Mouse (Mus musculus): ENCODE results near the gene Taar7f.
"Not testable (repeated sequence)": the region's sequence is repeated elsewhere in the genome, so short reads cannot be mapped to it uniquely, and the experiment has no call there.

The Taar7f gene

DNA sequence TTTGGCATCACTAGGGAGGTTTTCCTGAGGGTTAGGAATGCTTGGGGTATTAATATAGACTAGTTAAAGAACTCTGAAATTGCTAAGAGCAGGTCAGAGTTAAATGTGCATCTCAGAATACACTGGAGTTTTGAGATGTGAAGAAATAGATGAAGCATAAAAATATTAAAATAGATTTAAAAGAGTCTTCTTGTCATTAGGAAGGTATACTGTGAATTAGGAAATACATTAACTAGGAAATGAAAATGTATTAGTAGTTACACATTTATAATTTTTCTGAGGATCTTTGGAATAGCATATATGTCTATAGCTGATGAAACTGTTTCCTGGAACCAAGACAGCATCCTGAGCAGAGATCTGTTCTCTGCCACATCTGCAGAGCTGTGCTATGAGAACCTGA is at the start of gene Taar7f:
TSS of gene Taar7f (plus strand) at position 301 of the 400 bp plus-strand sequence.
- DNase-seq: no peak

DNA sequence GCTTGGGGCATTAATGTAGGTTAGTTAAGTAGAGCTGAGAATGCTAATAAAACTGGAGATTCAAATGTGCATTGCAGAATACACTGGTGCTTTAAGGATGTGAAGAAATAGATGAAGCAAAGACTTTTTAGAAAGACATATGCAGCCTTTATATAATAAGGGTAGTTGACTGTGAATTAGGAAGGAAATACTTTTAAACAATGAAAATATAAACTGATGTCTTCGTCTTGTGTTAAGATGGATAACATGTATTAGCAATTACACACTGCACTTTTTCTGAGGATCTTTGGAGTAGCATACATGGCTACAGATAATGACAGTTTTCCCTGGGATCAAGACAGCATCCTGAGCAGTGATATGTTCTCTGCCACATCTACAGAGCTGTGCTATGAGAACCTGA is 49.7 kb upstream of the Taar7f start, which contains the start of gene Taar7b:
TSS of gene Taar7b (plus strand) at position 301 of the 400 bp plus-strand sequence.
- DNase-seq: no peak

DNA sequence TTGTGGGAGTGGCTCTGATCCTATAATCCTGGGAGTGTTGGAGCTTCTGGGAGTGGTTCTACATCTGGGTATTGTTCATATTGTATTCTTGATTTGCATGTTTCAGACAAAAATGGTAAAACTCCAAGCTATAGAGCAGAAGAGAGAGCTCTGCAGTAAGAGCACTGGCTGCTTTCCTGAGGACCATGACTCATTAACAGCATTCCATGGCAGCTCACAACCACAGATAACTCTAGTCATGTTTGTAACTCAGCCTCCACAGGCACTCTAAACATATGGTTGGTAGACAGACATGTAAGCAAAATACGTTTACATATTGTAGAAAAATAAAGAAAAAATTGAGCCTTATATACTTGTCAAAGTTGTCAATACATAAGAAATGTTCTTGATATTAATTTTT is 42.9 kb upstream of the Taar7f start:
- no peak for DNase-seq

DNA sequence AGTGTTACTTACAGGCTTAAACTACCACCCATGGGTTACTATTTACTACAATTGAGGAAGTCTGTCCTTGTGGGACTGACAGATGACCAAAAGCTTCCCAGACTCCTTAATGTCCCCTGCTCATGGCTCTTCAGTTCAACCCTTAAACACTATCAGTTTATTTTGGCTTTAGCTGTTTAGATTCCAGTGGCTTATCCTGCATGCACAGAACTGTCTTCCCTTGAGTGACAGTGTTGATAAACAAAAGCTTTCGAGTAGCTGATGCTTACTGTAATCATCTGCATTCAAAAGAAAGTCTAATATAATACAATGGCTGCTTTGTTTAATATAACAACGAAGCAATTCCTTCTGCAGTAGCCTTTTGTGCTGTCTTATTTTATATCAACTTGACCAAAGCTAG is 42.3 kb upstream of the Taar7f start:
- no peak for DNase-seq

DNA sequence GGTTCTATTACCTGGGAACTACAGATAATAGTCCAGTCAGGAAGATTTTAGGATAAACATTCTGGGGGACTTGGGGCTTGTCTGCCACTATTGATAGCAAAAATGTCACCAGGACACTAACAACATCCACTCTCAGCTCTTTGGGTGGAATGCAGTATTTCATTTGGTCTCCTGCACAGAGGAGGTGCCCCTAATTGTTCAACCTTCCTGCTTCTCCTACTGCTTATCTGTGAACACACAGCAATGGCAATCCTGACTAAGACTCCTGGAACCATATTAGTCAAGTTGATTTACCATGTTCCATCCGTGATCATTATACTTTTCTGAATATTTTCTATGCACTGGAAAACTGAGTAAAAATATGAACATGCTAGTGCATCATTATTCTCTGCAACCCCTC is 41.2 kb upstream of the Taar7f start:
- no peak for DNase-seq

DNA sequence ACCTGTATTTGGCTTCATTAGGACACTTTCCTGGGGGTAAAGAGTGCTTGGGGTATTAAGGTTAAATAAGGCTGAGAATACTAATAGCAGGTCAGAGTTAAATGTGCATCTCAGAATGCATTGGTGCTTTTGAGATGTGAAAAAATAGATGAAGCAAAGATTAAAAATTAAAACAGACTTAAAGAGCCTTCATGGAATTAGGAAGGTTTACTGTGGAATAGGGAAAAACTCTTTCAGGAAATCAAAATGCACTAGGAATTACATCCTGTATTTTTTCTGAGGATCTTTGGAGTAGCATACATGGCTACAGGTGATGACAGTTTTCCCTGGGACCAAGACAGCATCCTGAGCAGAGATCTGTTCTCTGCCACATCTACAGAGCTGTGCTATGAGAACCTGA is 22.4 kb upstream of the Taar7f start, which contains the start of gene Taar7d:
TSS of gene Taar7d (plus strand) at position 301 of the 400 bp plus-strand sequence.
- DNase-seq: no peak

DNA sequence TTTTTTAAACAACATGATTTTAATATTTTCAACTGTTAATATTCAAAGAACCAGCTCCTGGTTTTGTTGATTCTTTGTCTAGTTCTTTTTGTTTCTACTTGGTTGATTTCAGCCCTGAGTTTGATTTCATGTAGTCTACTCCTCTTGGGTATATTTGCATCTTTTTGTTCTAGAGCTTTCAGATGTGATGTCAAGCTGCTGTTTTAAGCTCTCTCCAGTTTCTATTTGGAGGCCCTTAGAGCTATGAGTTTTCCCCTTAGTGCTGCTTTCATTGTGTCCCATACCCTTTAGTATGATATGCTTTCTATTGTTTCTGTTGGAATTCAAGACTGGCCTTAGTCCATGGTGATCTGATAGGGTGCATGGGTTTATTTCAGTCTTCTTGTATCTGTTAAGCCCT is 18.0 kb upstream of the Taar7f start:
- DNase-seq: no peak

DNA sequence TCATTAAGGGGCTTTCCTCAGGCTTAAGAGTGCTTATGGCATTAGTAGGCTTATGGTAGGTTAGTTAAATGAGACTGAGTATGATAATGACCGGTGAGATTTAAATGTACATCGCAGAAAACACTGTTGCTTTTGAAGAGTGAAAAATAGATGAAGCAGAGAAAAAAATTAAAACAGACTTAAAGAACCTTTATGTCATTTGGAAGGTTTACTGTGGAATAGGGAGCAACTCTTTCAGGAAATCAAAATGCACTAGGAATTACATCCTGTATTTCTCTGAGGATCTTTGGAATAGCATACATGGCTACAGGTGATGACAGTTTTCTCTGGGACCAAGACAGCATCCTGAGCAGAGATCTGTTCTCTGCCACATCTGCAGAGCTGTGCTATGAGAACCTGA is 12.0 kb upstream of the Taar7f start, which contains the start of gene Taar7e:
TSS of gene Taar7e (plus strand) at position 301 of the 400 bp plus-strand sequence.
- no peak for DNase-seq

DNA sequence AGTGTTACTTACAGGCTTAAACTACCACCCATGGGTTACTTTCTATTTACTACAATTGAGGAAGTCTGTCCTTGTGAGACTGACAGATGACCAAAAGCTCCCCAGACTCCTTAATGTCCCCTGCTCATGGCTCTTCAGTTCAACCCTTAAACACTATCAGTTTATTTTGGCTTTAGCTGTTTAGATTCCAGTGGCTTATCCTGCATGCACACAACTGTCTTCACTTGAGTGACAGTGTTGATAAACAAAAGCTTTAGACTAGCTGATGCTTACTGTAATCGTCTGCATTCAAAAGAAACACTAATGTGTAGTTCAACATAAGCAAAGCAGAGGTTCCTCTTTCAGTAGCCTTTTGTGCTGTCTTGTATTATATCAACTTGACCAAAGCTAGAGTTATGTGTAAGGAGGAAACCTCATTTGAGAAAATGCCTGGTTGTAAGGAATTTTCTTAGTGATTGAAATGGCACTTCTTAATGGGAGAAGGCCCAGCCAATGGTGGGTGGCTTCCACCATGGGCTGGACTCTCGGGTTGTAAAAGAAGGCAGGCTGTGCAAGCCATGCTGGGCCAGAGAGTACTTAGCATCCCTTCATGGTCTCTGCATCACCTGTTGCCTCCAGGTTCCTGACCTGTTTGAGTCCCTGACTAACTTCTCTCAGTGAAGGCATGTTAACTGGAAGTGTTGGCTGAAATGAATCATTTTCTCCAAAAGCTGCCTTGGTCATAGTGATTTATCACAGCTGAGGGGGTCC is 9.0 kb upstream of the Taar7f start:
- DNase-seq: no peak

DNA sequence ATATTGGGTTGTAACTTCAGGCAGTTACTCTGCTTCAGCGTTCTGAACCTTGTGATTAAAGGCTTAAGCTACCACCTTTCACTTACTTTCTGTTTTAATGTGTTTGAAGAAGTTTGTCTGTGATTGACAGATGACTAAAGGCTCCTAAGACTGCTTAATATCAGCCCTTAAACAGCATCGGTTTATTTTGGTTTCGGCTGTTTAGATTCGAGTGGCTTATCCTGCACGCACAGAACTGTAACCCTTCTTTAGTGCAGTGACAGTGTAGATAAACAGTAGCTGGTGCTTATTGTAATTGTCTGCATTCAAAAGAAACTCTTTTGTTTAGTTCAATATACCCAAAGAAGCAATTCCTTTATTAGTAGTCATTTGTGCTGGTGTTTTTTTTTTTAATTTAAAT is 2.7 kb downstream of the Taar7f start:
- DNase-seq: no peak

DNA sequence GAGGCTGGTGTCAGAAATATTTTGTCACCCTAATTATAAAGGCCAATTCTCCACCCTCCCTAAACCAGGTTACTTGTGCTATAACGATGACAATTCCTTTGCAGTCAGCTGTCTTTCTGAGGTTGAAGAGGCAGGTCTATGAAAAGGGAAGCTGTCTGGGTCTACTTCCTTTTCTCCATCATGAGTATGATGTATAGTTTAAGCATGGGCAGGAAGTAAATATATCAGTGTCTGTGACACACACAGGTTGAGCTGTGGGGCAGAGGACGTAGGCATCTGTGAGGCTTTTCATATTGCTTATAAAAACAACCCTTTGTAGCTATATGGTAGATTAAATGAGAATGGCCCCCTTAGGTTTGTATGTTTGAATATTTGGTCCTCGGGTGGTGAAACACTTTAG is 9.7 kb downstream of the Taar7f start:
- no peak for DNase-seq

DNA sequence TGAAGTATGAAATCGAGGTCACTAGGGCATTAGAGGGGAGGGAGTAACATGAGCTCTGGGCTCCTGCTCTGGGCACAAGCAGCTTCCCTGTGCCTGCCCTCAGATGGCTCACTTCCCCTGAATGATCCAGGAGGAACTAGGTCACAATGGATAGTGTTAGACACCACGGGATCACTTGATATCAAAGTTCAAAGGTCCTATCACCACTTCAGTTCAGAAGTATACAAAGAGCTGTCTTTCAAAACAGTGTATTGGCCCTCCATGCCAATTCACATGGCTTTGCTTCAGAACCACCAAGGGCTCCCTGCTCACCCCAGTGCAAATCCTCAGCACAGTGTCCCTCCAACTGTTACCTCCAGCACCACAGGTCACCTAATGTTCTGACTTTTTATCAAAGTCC is 25.4 kb downstream of the Taar7f start:
- not testable (repeated sequence) for DNase-seq

DNA sequence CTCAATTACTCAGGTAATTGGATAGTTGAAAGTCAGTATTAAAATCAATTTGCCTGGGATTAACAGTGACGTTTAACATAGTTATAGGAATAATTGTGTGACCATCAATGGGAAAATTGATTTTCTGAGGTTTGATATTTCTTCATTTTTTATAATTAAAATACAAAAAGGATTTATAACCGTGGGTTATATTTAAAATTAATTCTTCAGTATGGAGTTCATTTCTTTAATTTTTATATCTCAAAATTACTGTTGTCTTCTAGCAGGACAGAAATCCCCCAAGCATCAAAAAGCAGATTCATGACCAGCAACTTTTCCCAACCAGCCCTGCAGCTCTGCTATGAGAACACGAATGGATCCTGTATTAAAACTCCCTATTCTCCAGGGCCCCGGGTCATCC is 26.9 kb downstream of the Taar7f start, which contains the start of gene Taar8a:
TSS of gene Taar8a (plus strand) at position 301 of the 400 bp plus-strand sequence.
- not testable (repeated sequence) for DNase-seq

DNA sequence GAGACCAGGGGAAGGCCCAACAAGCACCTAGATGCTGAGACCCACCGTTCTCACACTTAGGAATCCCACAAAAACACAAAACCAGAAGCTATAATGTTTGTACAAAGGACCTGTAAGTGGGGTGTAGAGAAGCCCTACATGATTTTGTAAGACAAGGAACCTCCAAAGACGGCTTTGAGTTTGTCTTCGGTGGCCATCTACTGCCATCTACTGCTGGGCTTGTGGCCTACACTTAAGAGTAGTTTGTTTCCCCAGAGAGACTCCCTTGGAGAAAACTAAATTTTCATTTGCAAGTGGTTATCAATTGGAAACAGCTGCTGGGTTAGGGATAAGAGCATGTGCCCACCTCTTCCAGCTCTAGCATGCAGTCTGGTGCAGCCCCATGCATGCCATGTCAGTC is 30.9 kb downstream of the Taar7f start:
- DNase-seq: peak; percentile 29

DNA sequence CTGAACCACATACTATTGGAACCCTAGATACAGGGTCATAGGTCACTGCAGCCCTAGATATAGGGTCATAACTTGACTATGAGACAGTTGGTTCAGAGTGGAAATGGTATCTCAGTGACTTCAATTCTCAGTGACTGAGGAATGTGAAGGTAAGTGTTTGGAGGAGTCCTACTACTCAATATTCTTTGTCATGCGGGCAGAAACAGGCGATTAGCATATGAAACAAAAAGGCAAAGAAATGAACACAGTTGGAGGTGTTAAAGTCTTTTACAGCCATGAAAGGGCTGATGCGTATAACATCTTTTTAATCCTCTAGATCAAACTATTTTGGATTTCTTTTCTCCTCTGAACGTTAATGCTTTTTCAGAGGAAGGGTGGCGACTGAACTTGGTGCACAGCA is 36.6 kb downstream of the Taar7f start:
- DNase-seq: no peak

DNA sequence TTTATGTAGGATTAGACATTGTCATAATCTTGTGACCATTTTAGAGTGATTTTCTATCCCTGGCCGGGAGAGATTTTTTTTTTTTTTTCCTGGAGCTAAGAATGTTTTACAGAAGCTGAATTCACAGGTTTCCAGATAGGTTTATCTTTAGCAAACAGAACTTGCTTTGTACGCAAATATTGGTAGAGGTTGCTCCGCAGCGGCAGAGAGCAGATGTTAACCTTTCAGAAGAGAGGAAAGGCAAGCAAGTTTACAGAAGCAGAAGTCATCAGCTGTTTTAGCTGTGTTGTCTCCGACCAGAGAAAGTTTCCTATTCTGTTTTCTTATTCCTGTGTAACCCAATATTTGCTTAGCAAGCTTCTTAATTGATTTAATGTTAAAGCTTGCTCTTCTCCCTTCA is 37.2 kb downstream of the Taar7f start:
- DNase-seq: no peak

DNA sequence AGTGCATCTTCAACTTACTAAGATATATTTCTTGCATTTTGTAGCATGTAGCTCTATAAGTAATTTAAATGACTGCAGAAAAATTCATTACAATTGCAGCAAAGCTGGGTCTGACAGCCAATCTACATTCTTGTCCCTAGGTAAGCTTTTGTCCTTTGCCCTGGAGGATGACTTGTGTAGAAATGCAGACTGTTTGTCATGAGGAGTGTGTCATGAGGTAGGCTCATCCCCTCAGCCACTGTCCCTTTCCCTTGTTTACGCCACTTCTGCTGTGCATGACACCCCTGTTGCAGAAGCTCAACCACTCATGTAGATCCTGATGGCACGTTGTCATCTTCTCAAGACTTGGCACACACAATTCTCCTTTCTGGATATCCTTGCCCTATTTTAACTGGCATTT is 37.9 kb downstream of the Taar7f start:
- DNase-seq: no peak

DNA sequence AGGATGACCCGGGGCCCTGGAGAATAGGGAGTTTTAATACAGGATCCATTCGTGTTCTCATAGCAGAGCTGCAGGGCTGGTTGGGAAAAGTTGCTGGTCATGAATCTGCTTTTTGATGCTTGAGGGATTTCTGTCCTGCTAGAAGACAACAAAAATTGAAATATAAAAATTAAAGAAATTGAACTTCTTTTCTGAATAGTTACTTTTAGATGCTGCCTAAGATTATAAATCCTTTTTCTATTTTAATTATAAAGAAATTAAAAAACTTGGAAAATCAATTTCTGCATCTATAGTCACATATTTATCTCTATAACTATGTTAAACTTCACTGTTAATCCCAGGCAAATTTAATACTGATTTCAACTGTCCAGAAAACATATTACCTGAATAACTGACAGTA is 42.9 kb downstream of the Taar7f start, which contains the start of gene Taar8b:
TSS of gene Taar8b (minus strand) at position 101 of the 400 bp plus-strand sequence.
- DNase-seq: no peak

DNA sequence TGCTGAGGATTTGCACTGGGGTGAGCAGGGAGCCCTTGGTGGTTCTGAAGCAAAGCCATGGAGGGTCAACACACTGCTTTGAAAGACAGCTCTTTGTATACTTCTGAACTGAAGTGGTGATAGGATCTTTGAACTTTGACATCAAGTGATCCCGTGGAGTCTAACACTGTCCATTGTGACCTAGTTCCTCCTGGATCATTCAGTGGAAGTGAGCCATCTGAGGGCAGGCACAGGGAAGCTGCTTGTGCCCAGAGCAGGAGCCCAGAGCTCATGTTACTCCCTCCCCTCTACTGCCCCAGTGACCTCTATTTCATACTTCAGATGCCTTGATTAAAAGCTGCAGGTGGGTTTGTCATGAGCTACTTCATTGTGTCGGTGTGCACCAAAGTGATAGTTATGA is 47.7 kb downstream of the Taar7f start:
- DNase-seq: not testable (repeated sequence)

All from right cerebral cortex, adult 18-20 months (tissue).